Mouse (Mus musculus) lung, embryonic 14.5 days (tissue): ENCODE results near the gene Vrk1. TPM values are rescaled to one million over a fixed set of nuclear protein-coding genes. Genes with fewer than 3 reads are reported as not detected.
A peak's percentile ranks its signal among the peaks of the same experiment; 100 is the strongest.

Experiments used
- ATAC-seq: fragments of 200-750 bp; cut with Nextera tagmentation; 2 replicates; pipeline ENCODE4 v1.8.0; 2017; ENCODE audit warnings: mild to moderate bottlenecking, moderate TSS enrichment, moderate library complexity; ENCODE audit not compliant: insufficient read depth
- DNase-seq: peaks from one replicate; pipeline ENCODE4 v3.0.0-alpha.2; 2015
- H3K27ac ChIP-seq: fragments of 300-500 bp; sonication (generic); 2 replicates; pipeline ENCODE4 v1.5.1; 2014; ENCODE audit warnings: low read depth, mild to moderate bottlenecking, moderate library complexity
- H3K27me3 ChIP-seq: fragments of 300-500 bp; sonication (generic); 2 replicates; pipeline ENCODE4 v1.6.1; 2014; ENCODE audit warnings: low read length, control low read depth; ENCODE audit not compliant: insufficient read depth
- H3K36me3 ChIP-seq: fragments of 300-500 bp; sonication (generic); 2 replicates; pipeline ENCODE4 v1.6.1; 2014; ENCODE audit warnings: control low read depth; ENCODE audit not compliant: insufficient read depth
- H3K4me1 ChIP-seq: fragments of 300-500 bp; sonication (generic); 2 replicates; pipeline ENCODE4 v1.6.1; 2014; ENCODE audit warnings: antibody characterized with exemption, control low read depth; ENCODE audit not compliant: insufficient read depth
- H3K4me2 ChIP-seq: fragments of 300-500 bp; sonication (generic); 2 replicates; pipeline ENCODE4 v1.6.1; 2014; ENCODE audit warnings: mild to moderate bottlenecking
- H3K4me3 ChIP-seq: fragments of 300-500 bp; sonication (generic); 2 replicates; pipeline ENCODE4 v1.5.1; 2014; ENCODE audit warnings: low read depth, low read length
- H3K9ac ChIP-seq: fragments of 300-500 bp; sonication (generic); 2 replicates; pipeline ENCODE4 v1.6.1; 2014
- H3K9me3 ChIP-seq: fragments of 300-500 bp; sonication (generic); 2 replicates; pipeline ENCODE4 v1.6.1; 2016; ENCODE audit warnings: low read depth, low read length, control low read depth
- CTCF ChIP-seq: IDR thresholded peaks from 2 replicates; pipeline ENCODE4 v1.5.1; 2016; ENCODE audit warnings: antibody characterized with exemption, low read depth
- WGBS: fragments of 180-500 bp; shearing (Covaris S2); extraction: QIAGEN DNeasy Blood & Tissue Kit; methylation state at CpG from one replicate; pipeline ENCODE4 v1.1.7; 2014; 5-methylcytosine and 5-hydroxymethylcytosine counted together
- polyA plus RNA-seq: library from polyadenylated mRNA; unstranded; fragments of >200 nt; fragmentation: Nextera tagmentation; extraction: Ambion mirVana; gene quantifications from 2 replicates; pipeline ENCODE4 v1.2.1, GENCODE M21; 2014

Vrk1 gene
- polyA plus RNA-seq, 1 experiment from 2014 or later = 86.2 TPM

DNA sequence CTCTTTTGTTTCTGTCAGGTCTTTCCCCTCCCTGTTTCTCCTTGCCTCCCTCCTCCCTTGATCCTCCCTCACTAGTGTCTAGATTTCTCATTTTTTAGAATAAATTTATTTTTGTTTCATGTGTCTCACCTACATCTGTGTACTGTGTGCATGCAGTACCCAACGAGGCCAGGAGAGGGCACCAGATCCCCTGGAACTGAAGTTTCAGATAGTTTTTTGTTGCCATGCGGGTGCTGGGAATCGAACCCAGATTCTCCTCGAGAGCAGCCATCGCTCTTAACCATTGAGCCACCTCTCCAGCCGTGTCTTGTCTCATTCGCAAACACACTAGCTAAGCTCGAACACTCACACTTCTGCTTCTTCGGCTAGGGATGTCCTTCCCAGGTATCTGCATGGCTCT lies 26.5 kb upstream of the Vrk1 start:
- H3K9ac ChIP-seq = no peak overlapping the region
- H3K36me3 ChIP-seq = no peaks in the 10 kb centered on the region
- H3K4me3 ChIP-seq = no peak overlapping the region
- DNase-seq (no peak), ATAC-seq (no peak)
- TF ChIP-seq CTCF = peak; percentile 54
- no peaks in the 10 kb centered on the region for H3K27me3 ChIP-seq
- H3K4me2 ChIP-seq = no peak overlapping the region
- H3K27ac ChIP-seq = no peak overlapping the region
- 89% methylated on average over 9 of the region's 9 CpGs for WGBS
- no peaks in the 10 kb centered on the region for H3K4me1 ChIP-seq
- H3K9me3 ChIP-seq = no peaks in the 10 kb centered on the region

DNA sequence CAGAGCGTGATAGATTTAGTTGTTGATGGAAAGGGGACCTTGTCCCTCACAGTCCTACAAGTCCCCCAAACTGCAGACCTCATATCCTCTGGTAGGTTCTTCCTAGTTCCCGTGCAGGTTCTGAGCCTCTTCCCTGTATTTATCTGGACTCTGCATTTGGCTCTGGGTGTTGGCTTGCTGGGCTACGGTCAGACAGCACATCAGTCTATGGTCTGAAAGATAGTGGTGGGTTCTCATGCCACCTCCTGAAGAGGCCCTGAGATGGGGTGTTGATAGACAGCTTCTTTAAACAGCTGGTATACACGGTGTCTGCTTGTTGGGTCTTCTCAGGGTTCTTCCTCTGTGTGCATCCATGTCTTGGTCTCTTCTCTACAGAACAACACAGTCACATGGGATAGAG lies 21.6 kb upstream of the Vrk1 start:
- Histone ChIP-seq H3K27me3 (no peaks in the 10 kb centered on the region), H3K4me3 (no peak overlapping the region), H3K36me3 (no peaks in the 10 kb centered on the region), H3K27ac (no peak overlapping the region), H3K4me1 (no peaks in the 10 kb centered on the region), H3K9me3 (no peaks in the 10 kb centered on the region), H3K9ac (no peak overlapping the region), H3K4me2 (no peak overlapping the region)
- 82% methylated on average over 4 of the region's 4 CpGs for WGBS
- no peak for DNase-seq
- TF ChIP-seq CTCF = no peak
- ATAC-seq = no peak

DNA sequence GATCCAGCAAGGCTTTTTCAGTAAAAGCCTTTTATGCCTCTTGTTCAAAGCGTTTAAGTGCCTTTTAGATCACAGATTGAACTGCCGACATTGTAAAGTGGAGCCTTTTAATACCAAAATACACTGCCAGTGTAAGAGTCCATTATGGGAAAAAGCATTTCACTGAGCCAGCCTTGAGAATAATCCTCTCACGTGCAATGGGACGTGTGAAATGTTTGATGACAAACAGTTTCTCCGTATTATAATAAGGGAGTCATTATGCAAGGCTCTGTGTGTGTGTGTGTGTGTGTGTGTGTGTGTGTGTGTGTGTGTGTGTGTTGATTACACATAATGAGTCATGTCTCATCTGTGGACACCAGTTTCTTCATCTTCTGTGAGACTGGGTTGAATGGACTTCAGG lies 17.3 kb upstream of the Vrk1 start:
- no peak overlapping the region for H3K4me2 ChIP-seq
- ATAC-seq (no peak), DNase-seq (no peak)
- no peak overlapping the region for H3K9ac ChIP-seq
- no peak overlapping the region for H3K4me3 ChIP-seq
- no peaks in the 10 kb centered on the region for H3K9me3 ChIP-seq
- H3K27ac ChIP-seq = no peak overlapping the region
- no peak for TF ChIP-seq CTCF
- H3K36me3 ChIP-seq = no peaks in the 10 kb centered on the region
- H3K27me3 ChIP-seq = no peaks in the 10 kb centered on the region
- no peaks in the 10 kb centered on the region for H3K4me1 ChIP-seq
- 71% methylated on average over 5 of the region's 5 CpGs for WGBS

DNA sequence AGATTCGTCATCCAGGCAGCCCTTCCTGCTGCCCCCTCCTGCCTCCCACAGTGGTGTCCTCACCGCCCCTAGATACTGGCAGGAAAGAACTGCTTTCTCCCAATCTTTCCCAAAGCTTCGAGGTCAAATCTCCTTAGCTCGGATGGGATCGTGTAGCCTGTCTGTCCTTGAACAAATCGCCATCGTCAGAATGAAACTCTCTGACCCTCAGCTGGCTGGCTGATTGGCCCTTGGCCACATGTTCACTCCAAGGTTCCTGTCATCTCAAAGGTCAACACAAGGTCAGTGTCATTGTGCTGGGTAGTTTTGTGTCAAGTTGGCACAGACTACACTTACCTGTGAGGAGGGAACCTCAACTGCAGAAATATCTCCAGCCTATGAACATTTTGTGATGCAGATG lies 16.7 kb upstream of the Vrk1 start:
- no peak for DNase-seq
- no peak for ATAC-seq
- Histone ChIP-seq H3K36me3 (no peaks in the 10 kb centered on the region), H3K27ac (no peak overlapping the region), H3K4me2 (no peak overlapping the region), H3K9ac (no peak overlapping the region), H3K4me3 (no peak overlapping the region), H3K9me3 (no peaks in the 10 kb centered on the region), H3K27me3 (no peaks in the 10 kb centered on the region), H3K4me1 (no peaks in the 10 kb centered on the region)
- no peak for TF ChIP-seq CTCF
- WGBS = 50% methylated on average over 7 of the region's 7 CpGs

DNA sequence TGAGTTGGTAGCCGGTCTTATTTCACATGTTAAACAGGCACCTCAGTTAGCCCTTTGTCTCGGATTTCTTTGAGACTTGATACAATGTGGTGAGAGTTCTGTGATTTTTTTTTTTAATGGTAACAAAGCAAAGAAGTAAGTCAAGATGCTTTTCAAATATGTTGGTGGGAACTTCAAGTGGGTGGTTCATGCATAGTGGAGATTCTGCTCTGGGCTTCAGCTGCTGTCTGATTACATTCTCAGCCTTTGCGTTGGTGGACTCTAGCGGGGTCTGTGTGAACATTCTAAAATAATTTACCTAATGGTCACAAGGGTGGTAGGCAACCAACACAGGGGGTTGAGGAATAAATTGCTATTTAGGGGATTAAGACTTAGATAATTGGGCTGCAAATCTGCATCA lies 14.1 kb upstream of the Vrk1 start:
- Histone ChIP-seq H3K36me3 (no peaks in the 10 kb centered on the region), H3K27me3 (no peaks in the 10 kb centered on the region), H3K27ac (no peak overlapping the region), H3K4me1 (no peaks in the 10 kb centered on the region), H3K9ac (no peak overlapping the region), H3K9me3 (no peaks in the 10 kb centered on the region), H3K4me2 (no peak overlapping the region), H3K4me3 (no peak overlapping the region)
- DNase-seq (no peak), ATAC-seq (no peak)
- WGBS = 71% methylated on average over 4 of the region's 4 CpGs
- no peak for TF ChIP-seq CTCF

DNA sequence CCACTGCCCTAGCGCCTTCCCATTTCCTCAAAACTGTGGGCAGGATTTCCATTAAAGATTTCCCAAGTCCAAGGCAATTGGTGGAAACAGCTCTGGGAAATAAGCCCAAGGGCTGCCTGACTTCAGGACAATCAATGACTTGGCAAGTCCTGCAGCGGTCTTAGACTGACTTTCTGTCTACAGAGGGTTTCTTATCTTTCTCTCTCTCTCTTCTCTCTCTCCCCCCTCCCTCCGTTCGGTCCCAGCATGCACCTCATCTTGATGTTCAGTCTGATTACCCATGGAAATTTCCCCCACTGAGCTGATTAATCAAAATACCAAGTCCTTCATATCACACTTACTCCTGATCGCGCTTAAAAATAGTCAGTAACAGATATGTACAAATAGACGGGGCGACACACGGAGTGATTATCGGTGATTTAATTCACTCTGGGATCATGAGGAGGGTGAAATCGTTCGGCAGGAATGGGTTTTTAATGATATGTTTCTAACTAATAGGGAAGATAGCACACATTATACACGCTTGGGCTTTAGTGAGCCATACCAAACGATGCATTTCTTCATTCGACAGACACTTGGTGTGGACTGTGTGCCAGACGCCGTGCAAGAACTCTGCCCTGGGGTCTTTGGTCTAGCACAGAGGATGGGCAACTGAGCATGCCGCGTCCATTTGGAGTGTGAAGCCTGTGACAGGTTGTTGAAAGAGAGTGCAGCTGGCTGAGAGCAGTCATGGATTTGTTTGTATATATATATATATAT lies 12.8 kb upstream of the Vrk1 start:
- Histone ChIP-seq H3K27me3 (no peaks in the 10 kb centered on the region), H3K9ac (no peak overlapping the region)
- no peak for DNase-seq

DNA sequence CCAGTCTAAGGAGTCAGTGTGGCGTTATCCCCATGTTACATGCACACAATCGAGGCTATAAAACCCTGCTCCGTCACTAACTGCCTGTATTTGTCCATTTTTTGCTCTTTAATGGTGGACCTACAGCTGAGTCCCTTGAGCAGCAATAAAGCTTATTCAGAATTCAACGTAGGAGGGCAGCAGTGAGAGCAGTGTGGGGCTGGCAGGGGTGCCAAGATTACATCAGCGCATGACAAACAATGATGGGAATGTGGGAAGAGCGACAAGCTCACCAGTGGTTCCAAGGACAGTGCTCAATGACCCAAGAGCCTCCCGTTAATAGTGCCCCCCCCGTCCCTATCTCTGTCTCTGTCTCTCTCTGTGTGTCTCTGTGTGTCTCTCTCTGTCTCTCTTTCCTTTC lies 8.3 kb upstream of the Vrk1 start:
- ATAC-seq = no peak
- no peak for TF ChIP-seq CTCF

More for the DNA sequence above, 12.8 kb upstream of the Vrk1 start:
- TF ChIP-seq CTCF = no peak
- no peak for ATAC-seq
- Histone ChIP-seq H3K4me1 (no peaks in the 10 kb centered on the region), H3K4me2 (no peak overlapping the region), H3K27ac (no peak overlapping the region), H3K4me3 (no peak overlapping the region), H3K36me3 (no peaks in the 10 kb centered on the region), H3K9me3 (no peaks in the 10 kb centered on the region)
- WGBS = 61% methylated on average over 19 of the region's 19 CpGs

DNA sequence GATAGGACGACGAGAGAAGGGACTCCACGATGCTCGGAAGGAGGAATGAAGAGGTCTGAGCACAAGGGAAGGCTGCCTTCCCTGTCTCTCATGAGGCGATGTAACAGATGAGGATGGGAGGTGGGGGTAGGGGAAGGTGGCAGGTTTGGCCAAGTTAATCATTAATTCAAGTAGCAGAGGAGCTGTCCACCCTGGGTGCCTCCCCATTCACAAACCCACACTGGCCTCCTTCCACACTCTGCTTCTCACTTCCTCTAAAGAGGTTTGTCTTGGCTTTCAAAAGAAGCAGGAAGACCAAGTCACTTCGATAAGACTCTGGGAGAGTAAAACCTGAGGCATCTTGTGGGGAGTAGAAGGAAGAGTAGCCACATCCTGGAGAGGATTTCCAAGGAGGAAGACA lies 5.3 kb upstream of the Vrk1 start:
- H3K27ac ChIP-seq = no peak overlapping the region
- TF ChIP-seq CTCF = no peak
- no peaks in the 10 kb centered on the region for H3K4me1 ChIP-seq
- DNase-seq (no peak), ATAC-seq (no peak)
- WGBS = 59% methylated on average over 6 of the region's 6 CpGs
- H3K36me3 ChIP-seq = no peaks in the 10 kb centered on the region
- H3K4me2 ChIP-seq = no peak overlapping the region
- no peaks in the 10 kb centered on the region for H3K27me3 ChIP-seq
- H3K4me3 ChIP-seq = no peak overlapping the region
- no peak overlapping the region for H3K9ac ChIP-seq
- no peaks in the 10 kb centered on the region for H3K9me3 ChIP-seq

More for the DNA sequence above, 8.3 kb upstream of the Vrk1 start:
- no peaks in the 10 kb centered on the region for H3K36me3 ChIP-seq
- WGBS = 57% methylated on average over 8 of the region's 8 CpGs
- H3K27me3 ChIP-seq = no peaks in the 10 kb centered on the region
- no peaks in the 10 kb centered on the region for H3K9me3 ChIP-seq
- DNase-seq = no peak
- H3K27ac ChIP-seq = no peak overlapping the region
- H3K9ac ChIP-seq = no peak overlapping the region
- no peaks in the 10 kb centered on the region for H3K4me1 ChIP-seq
- no peak overlapping the region for H3K4me3 ChIP-seq
- no peak overlapping the region for H3K4me2 ChIP-seq
